ENCODE assay signal across 9 mouse cellular contexts in the genomic region with DNA sequence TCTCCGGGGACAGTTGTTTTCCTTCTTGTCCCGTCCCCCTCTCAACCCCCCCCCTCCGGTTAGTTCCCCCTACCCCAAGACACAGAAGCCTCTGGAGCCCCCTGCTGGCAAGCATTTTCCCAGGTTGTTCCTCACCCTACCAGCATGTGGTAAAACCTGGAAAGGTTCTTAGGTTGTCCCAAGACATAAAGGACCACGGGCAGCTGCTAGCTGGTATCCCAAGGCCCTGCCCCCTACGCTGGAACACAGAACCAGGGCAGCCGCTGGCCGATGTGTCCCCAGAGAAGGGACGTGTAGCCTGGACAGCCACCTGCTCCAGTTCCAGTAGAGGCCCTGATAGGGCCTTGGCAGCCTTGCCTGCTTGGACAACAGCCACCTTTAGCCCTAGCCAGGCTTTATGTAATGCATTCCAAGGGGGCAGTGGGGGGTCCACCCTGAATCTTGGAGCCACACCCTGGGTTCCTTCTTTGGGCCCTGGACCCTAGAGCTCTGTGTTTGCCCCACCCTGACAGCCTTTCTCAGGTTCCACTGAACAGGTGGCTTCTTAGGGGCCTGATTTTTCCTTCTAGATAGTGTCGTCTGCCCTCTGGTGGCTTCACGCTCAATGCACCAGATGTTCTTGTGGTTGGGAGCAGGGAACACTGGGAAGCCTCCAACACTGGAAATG. TPM values are rescaled to one million over a fixed set of nuclear protein-coding genes. Genes with fewer than 3 reads are reported as not detected.
A peak's percentile ranks its signal among the peaks of the same experiment; 100 is the strongest.
DNase-seq lines count a peak whose midpoint lies in the region; ATAC-seq and TF ChIP-seq lines count a peak whose summit lies in the region.
"Had no signal": no experiment of that assay in that cellular context is flagged by ENCODE, and none has a peak within 500 bp of the region (broad histone marks: within the 10 kb centered on the region; RNA-seq: fewer than 3 reads in every experiment).

No protein-coding gene starts in this region.

- no peaks in the 10 kb centered on the region for H3K27me3 ChIP-seq in E14TG2a.4 (ENCODE audit: insufficient read depth, low read length)
- no peaks in the 10 kb centered on the region for H3K27me3 ChIP-seq in hindbrain, embryonic 16.5 days (replicated peaks; ENCODE audit: control insufficient read depth, insufficient read depth, low read length)
- peaks cover 10% of the 10 kb centered on the region; the same call in 1 of the 2 replicates for H3K27me3 ChIP-seq in liver, embryonic 12.5 days (replicated peaks)

- H3K9me3 ChIP-seq in E14TG2a.4 (ENCODE audit: low read length) = no peaks in the 10 kb centered on the region
- H3K9me3 ChIP-seq in hindbrain, embryonic 16.5 days (ENCODE audit: control insufficient read depth, low read length) = no peaks in the 10 kb centered on the region
- H3K9me3 ChIP-seq in liver, embryonic 12.5 days (replicated peaks) = no peaks in the 10 kb centered on the region

- TF ChIP-seq CTCF in E14TG2a.4 (conservative IDR thresholded peaks at IDR 0.05; ENCODE audit: low read length) = peak; percentile 38
- TF ChIP-seq CTCF in gastrocnemius, adult 2 months (IDR thresholded peaks at IDR 0.05) = peak; percentile 64

- H3K36me3 ChIP-seq in E14TG2a.4 (ENCODE audit: insufficient read depth, low read length) = peaks cover 51% of the 10 kb centered on the region
- peaks cover 21% of the 10 kb centered on the region for H3K36me3 ChIP-seq in hindbrain, embryonic 16.5 days (ENCODE audit: control insufficient read depth, insufficient read depth, low read length)
- peaks cover 47% of the 10 kb centered on the region for H3K36me3 ChIP-seq in liver, embryonic 12.5 days

- no peak for ATAC-seq in hindbrain, embryonic 16.5 days
- ATAC-seq in liver, embryonic 12.5 days = no peak
- ATAC-seq in activated CD4-positive, CD25-positive, alpha-beta regulatory T cell, adult 4 months = no peak

- WGBS in hindbrain, embryonic 16.5 days = 8% methylated on average over 10 of the region's 10 CpGs
- WGBS in liver, embryonic 12.5 days (ENCODE audit: insufficient replicate concordance) = 3% methylated on average over 10 of the region's 10 CpGs

- H3K4me3 ChIP-seq in E14TG2a.4 (replicated peaks; ENCODE audit: low read length) = peak overlapping the region; percentile 100
- H3K4me3 ChIP-seq in gastrocnemius, adult 2 months = peak overlapping the region; percentile 98
- peak overlapping the region; percentile 88 for H3K4me3 ChIP-seq in hindbrain, embryonic 16.5 days (ENCODE audit: low read length)
- peak overlapping the region; percentile 94 for H3K4me3 ChIP-seq in liver, embryonic 12.5 days

- H3K4me1 ChIP-seq in E14TG2a.4 (replicated peaks; ENCODE audit: low read depth, low read length) = peaks cover 78% of the 10 kb centered on the region
- H3K4me1 ChIP-seq in hindbrain, embryonic 16.5 days (ENCODE audit: control insufficient read depth, insufficient read depth, low read depth, low read length) = peaks cover 19% of the 10 kb centered on the region
- peaks cover 41% of the 10 kb centered on the region for H3K4me1 ChIP-seq in liver, embryonic 12.5 days

- DNase-seq in 3134 (ENCODE audit: extremely low read depth, insufficient read length, low spot score) = peak; percentile 75
- peak; percentile 65 to 77 for DNase-seq in cerebellum, postnatal 14 days
- peak; percentile 86 for DNase-seq in gastrocnemius, adult 2 months
- peak; percentile 53 for DNase-seq in neural tube, embryonic 10.5 days (ENCODE audit: extremely low spot score, low spot score)

- peak overlapping the region; percentile 99 for H3K27ac ChIP-seq in gastrocnemius, adult 2 months
- H3K27ac ChIP-seq in hindbrain, embryonic 16.5 days (ENCODE audit: low read depth, low read length) = peak overlapping the region; percentile 76; the same call in 1 of the 2 replicates
- peak overlapping the region; percentile 96 for H3K27ac ChIP-seq in liver, embryonic 12.5 days

- intact Hi-C loops in gastrocnemius, adult 2 months (cut with DNase I) = loop anchor here (2.0 kb wide), 1 partner anchor 22 kb away; a partner anchor contains a TSS

- H3K4me2 ChIP-seq in hindbrain, embryonic 16.5 days (ENCODE audit: low read length) = peak overlapping the region; percentile 67
- peak overlapping the region; percentile 87 for H3K4me2 ChIP-seq in liver, embryonic 12.5 days

- H3K9ac ChIP-seq in hindbrain, embryonic 16.5 days (ENCODE audit: low read depth, low read length) = peak overlapping the region; percentile 81
- peak overlapping the region; percentile 91 for H3K9ac ChIP-seq in liver, embryonic 12.5 days

RNA-seq across cellular contexts. Expression of a gene that starts 1.1 kb away (rescaled TPM):
- total RNA-seq in gastrocnemius, adult 2 months (2021) = 100 to 1,000 TPM; 366 to 415 TPM
- 73.5 and 84.7 TPM in 2 replicates for polyA plus RNA-seq in hindbrain, embryonic 16.5 days (2015; fragmentation: Nextera tagmentation; extraction: Ambion mirVana)
- 188 and 196 TPM in 2 replicates for polyA plus RNA-seq in liver, embryonic 12.5 days (2016; fragmentation: Nextera tagmentation; extraction: Ambion mirVana)
- 10 to 100 TPM; 17.4 to 27.5 TPM for polyA plus RNA-seq in activated CD4-positive, CD25-positive, alpha-beta regulatory T cell, adult 4 months (2017; shearing (Covaris generic))

RNA-seq across cellular contexts. Expression of a gene that starts 5.8 kb away (rescaled TPM):
- 1 to 10 TPM; 7.2 to 9.8 TPM for total RNA-seq in gastrocnemius, adult 2 months (2021)
- 1.7 TPM in 2 replicates for polyA plus RNA-seq in hindbrain, embryonic 16.5 days (2015; fragmentation: Nextera tagmentation; extraction: Ambion mirVana)
- 0.26 and 0.41 TPM in 2 replicates for polyA plus RNA-seq in liver, embryonic 12.5 days (2016; fragmentation: Nextera tagmentation; extraction: Ambion mirVana)
- under 1 TPM; 0.52 to 0.62 TPM for polyA plus RNA-seq in activated CD4-positive, CD25-positive, alpha-beta regulatory T cell, adult 4 months (2017; shearing (Covaris generic))

RNA-seq across cellular contexts. Expression of a gene that starts 13.9 kb away (rescaled TPM):
- total RNA-seq in gastrocnemius, adult 2 months (2021) = 10 to 100 TPM; 18.4 to 19.2 TPM
- polyA plus RNA-seq in hindbrain, embryonic 16.5 days (2015; fragmentation: Nextera tagmentation; extraction: Ambion mirVana) = 107 and 124 TPM in 2 replicates
- 30.4 and 34.2 TPM in 2 replicates for polyA plus RNA-seq in liver, embryonic 12.5 days (2016; fragmentation: Nextera tagmentation; extraction: Ambion mirVana)
- 10 to 100 TPM; 22.5 to 32.9 TPM for polyA plus RNA-seq in activated CD4-positive, CD25-positive, alpha-beta regulatory T cell, adult 4 months (2017; shearing (Covaris generic))

RNA-seq across cellular contexts. Expression of a gene that starts 18.7 kb away (rescaled TPM):
- not detected for total RNA-seq in gastrocnemius, adult 2 months (2021)
- 0.99 and 1.5 TPM in 2 replicates for polyA plus RNA-seq in hindbrain, embryonic 16.5 days (2015; fragmentation: Nextera tagmentation; extraction: Ambion mirVana)
- polyA plus RNA-seq in liver, embryonic 12.5 days (2016; fragmentation: Nextera tagmentation; extraction: Ambion mirVana) = 0.32 and 0.54 TPM in 2 replicates
- polyA plus RNA-seq in activated CD4-positive, CD25-positive, alpha-beta regulatory T cell, adult 4 months (2017; shearing (Covaris generic)) = under 1 TPM in 1 of 2 experiments, not detected in 1; 0.60 TPM
- total RNA-seq: layer of hippocampus, postnatal 25 days had no signal

RNA-seq across cellular contexts. Expression of a gene that starts 21.2 kb away (rescaled TPM):
- 100 to 1,000 TPM; 650 to 652 TPM for total RNA-seq in gastrocnemius, adult 2 months (2021)
- polyA plus RNA-seq in hindbrain, embryonic 16.5 days (2015; fragmentation: Nextera tagmentation; extraction: Ambion mirVana) = 1,077 and 1,193 TPM in 2 replicates
- polyA plus RNA-seq in liver, embryonic 12.5 days (2016; fragmentation: Nextera tagmentation; extraction: Ambion mirVana) = 1,008 and 1,045 TPM in 2 replicates
- polyA plus RNA-seq in activated CD4-positive, CD25-positive, alpha-beta regulatory T cell, adult 4 months (2017; shearing (Covaris generic)) = 100 to 1,000 TPM; 135 to 157 TPM
